Mouse (Mus musculus): ENCODE results near the gene Tia1. TPM values are rescaled to one million over a fixed set of nuclear protein-coding genes. Genes with fewer than 3 reads are reported as not detected.

Gene Tia1
- polyA plus RNA-seq, 1 experiment from 2014 or later, result 232 TPM

- ATAC-seq, result no peak
- no peak overlapping the region for H3K4me3 ChIP-seq (ENCODE audit: low read length)
- H3K27me3 ChIP-seq (replicated peaks; ENCODE audit: control insufficient read depth, insufficient read depth, low read length), result no peaks in the 10 kb centered on the region
- peaks cover 23% of the 10 kb centered on the region for H3K36me3 ChIP-seq (ENCODE audit: control insufficient read depth, insufficient read depth, low read length)
- no peaks in the 10 kb centered on the region for H3K4me1 ChIP-seq (ENCODE audit: control insufficient read depth, insufficient read depth, low read depth, low read length)
- no peaks in the 10 kb centered on the region for H3K9me3 ChIP-seq (ENCODE audit: control insufficient read depth, low read length)
- no peak overlapping the region for H3K4me2 ChIP-seq (ENCODE audit: low read length)
- no peak overlapping the region for H3K27ac ChIP-seq (ENCODE audit: low read depth, low read length)
- H3K9ac ChIP-seq (ENCODE audit: low read depth, low read length), result no peak overlapping the region
Observed at GRCm38 (mm10) chr6:86382551-86382950, 21.5 kb upstream of the Tia1 start.

GRCm38 (mm10) chr6:86383370-86383769 is 20.6 kb upstream of the Tia1 start:
- Histone ChIP-seq H3K4me2 (ENCODE audit: low read length) (no peak overlapping the region), H3K27me3 (replicated peaks; ENCODE audit: control insufficient read depth, insufficient read depth, low read length) (no peaks in the 10 kb centered on the region), H3K36me3 (ENCODE audit: control insufficient read depth, insufficient read depth, low read length) (peaks cover 21% of the 10 kb centered on the region), H3K27ac (ENCODE audit: low read depth, low read length) (no peak overlapping the region), H3K4me1 (ENCODE audit: control insufficient read depth, insufficient read depth, low read depth, low read length) (no peaks in the 10 kb centered on the region), H3K9ac (ENCODE audit: low read depth, low read length) (no peak overlapping the region), H3K9me3 (ENCODE audit: control insufficient read depth, low read length) (no peaks in the 10 kb centered on the region), H3K4me3 (ENCODE audit: low read length) (no peak overlapping the region)
- 52% methylated on average over 16 of the region's 16 CpGs for WGBS
- ATAC-seq, result no peak

- Histone ChIP-seq H3K27me3 (replicated peaks; ENCODE audit: control insufficient read depth, insufficient read depth, low read length) (no peaks in the 10 kb centered on the region), H3K4me2 (ENCODE audit: low read length) (no peak overlapping the region), H3K9me3 (ENCODE audit: control insufficient read depth, low read length) (no peaks in the 10 kb centered on the region), H3K4me3 (ENCODE audit: low read length) (no peak overlapping the region), H3K27ac (ENCODE audit: low read depth, low read length) (no peak overlapping the region), H3K4me1 (ENCODE audit: control insufficient read depth, insufficient read depth, low read depth, low read length) (no peaks in the 10 kb centered on the region), H3K9ac (ENCODE audit: low read depth, low read length) (no peak overlapping the region), H3K36me3 (ENCODE audit: control insufficient read depth, insufficient read depth, low read length) (peaks cover 23% of the 10 kb centered on the region)
- ATAC-seq, result no peak
- WGBS, result 80% methylated on average over 4 of the region's 4 CpGs
Observed at GRCm38 (mm10) chr6:86384692-86385091, 19.3 kb upstream of the Tia1 start.

GRCm38 (mm10) chr6:86385362-86386104 is 18.5 kb upstream of the Tia1 start:
- H3K9me3 ChIP-seq (ENCODE audit: control insufficient read depth, low read length), result no peaks in the 10 kb centered on the region
- H3K27me3 ChIP-seq (replicated peaks; ENCODE audit: control insufficient read depth, insufficient read depth, low read length), result no peaks in the 10 kb centered on the region
- no peak overlapping the region for H3K9ac ChIP-seq (ENCODE audit: low read depth, low read length)
- no peak overlapping the region for H3K4me3 ChIP-seq (ENCODE audit: low read length)
- no peak overlapping the region for H3K27ac ChIP-seq (ENCODE audit: low read depth, low read length)
- ATAC-seq, result no peak
- WGBS, result 86% methylated on average over 5 of the region's 5 CpGs
- H3K36me3 ChIP-seq (ENCODE audit: control insufficient read depth, insufficient read depth, low read length), result peaks cover 29% of the 10 kb centered on the region
- H3K4me1 ChIP-seq (ENCODE audit: control insufficient read depth, insufficient read depth, low read depth, low read length), result no peaks in the 10 kb centered on the region
- H3K4me2 ChIP-seq (ENCODE audit: low read length), result no peak overlapping the region

- Histone ChIP-seq H3K4me2 (ENCODE audit: low read length) (no peak overlapping the region), H3K27ac (ENCODE audit: low read depth, low read length) (no peak overlapping the region), H3K4me1 (ENCODE audit: control insufficient read depth, insufficient read depth, low read depth, low read length) (no peaks in the 10 kb centered on the region), H3K9ac (ENCODE audit: low read depth, low read length) (no peak overlapping the region), H3K4me3 (ENCODE audit: low read length) (no peak overlapping the region), H3K9me3 (ENCODE audit: control insufficient read depth, low read length) (no peaks in the 10 kb centered on the region), H3K36me3 (ENCODE audit: control insufficient read depth, insufficient read depth, low read length) (peaks cover 44% of the 10 kb centered on the region), H3K27me3 (replicated peaks; ENCODE audit: control insufficient read depth, insufficient read depth, low read length) (no peaks in the 10 kb centered on the region)
- 86% methylated on average over 12 of the region's 12 CpGs for WGBS
- no peak for ATAC-seq
Observed at GRCm38 (mm10) chr6:86387313-86387712, 16.7 kb upstream of the Tia1 start.

- Histone ChIP-seq H3K4me1 (ENCODE audit: control insufficient read depth, insufficient read depth, low read depth, low read length) (no peaks in the 10 kb centered on the region), H3K4me2 (ENCODE audit: low read length) (no peak overlapping the region), H3K4me3 (ENCODE audit: low read length) (no peak overlapping the region), H3K9ac (ENCODE audit: low read depth, low read length) (no peak overlapping the region), H3K36me3 (ENCODE audit: control insufficient read depth, insufficient read depth, low read length) (peaks cover 45% of the 10 kb centered on the region), H3K27me3 (replicated peaks; ENCODE audit: control insufficient read depth, insufficient read depth, low read length) (no peaks in the 10 kb centered on the region), H3K9me3 (ENCODE audit: control insufficient read depth, low read length) (no peaks in the 10 kb centered on the region), H3K27ac (ENCODE audit: low read depth, low read length) (no peak overlapping the region)
- 82% methylated on average over 18 of the region's 18 CpGs for WGBS
- ATAC-seq, result no peak
Observed at GRCm38 (mm10) chr6:86388461-86388860, 15.6 kb upstream of the Tia1 start.

GRCm38 (mm10) chr6:86391326-86391725 is 12.7 kb upstream of the Tia1 start:
- peaks cover 17% of the 10 kb centered on the region for H3K4me1 ChIP-seq (ENCODE audit: control insufficient read depth, insufficient read depth, low read depth, low read length)
- H3K9ac ChIP-seq (ENCODE audit: low read depth, low read length), result no peak overlapping the region
- H3K27me3 ChIP-seq (replicated peaks; ENCODE audit: control insufficient read depth, insufficient read depth, low read length), result no peaks in the 10 kb centered on the region
- no peaks in the 10 kb centered on the region for H3K9me3 ChIP-seq (ENCODE audit: control insufficient read depth, low read length)
- no peak overlapping the region for H3K4me3 ChIP-seq (ENCODE audit: low read length)
- ATAC-seq, result no peak
- no peak overlapping the region for H3K27ac ChIP-seq (ENCODE audit: low read depth, low read length)
- 95% methylated on average over 5 of the region's 5 CpGs for WGBS
- H3K4me2 ChIP-seq (ENCODE audit: low read length), result no peak overlapping the region
- H3K36me3 ChIP-seq (ENCODE audit: control insufficient read depth, insufficient read depth, low read length), result peaks cover 44% of the 10 kb centered on the region

GRCm38 (mm10) chr6:86393187-86393586 is 10.8 kb upstream of the Tia1 start:
- no peak overlapping the region for H3K4me3 ChIP-seq (ENCODE audit: low read length)
- H3K9ac ChIP-seq (ENCODE audit: low read depth, low read length), result no peak overlapping the region
- H3K27me3 ChIP-seq (replicated peaks; ENCODE audit: control insufficient read depth, insufficient read depth, low read length), result no peaks in the 10 kb centered on the region
- no peaks in the 10 kb centered on the region for H3K9me3 ChIP-seq (ENCODE audit: control insufficient read depth, low read length)
- WGBS, result 100% methylated on average over 1 of the region's 1 CpGs
- ATAC-seq, result no peak
- H3K4me2 ChIP-seq (ENCODE audit: low read length), result no peak overlapping the region
- H3K36me3 ChIP-seq (ENCODE audit: control insufficient read depth, insufficient read depth, low read length), result peaks cover 39% of the 10 kb centered on the region
- peaks cover 25% of the 10 kb centered on the region for H3K4me1 ChIP-seq (ENCODE audit: control insufficient read depth, insufficient read depth, low read depth, low read length)
- no peak overlapping the region for H3K27ac ChIP-seq (ENCODE audit: low read depth, low read length)

- Histone ChIP-seq H3K4me1 (ENCODE audit: control insufficient read depth, insufficient read depth, low read depth, low read length) (peaks cover 25% of the 10 kb centered on the region), H3K27me3 (replicated peaks; ENCODE audit: control insufficient read depth, insufficient read depth, low read length) (no peaks in the 10 kb centered on the region), H3K36me3 (ENCODE audit: control insufficient read depth, insufficient read depth, low read length) (peaks cover 29% of the 10 kb centered on the region), H3K27ac (ENCODE audit: low read depth, low read length) (no peak overlapping the region), H3K4me3 (ENCODE audit: low read length) (no peak overlapping the region), H3K4me2 (ENCODE audit: low read length) (no peak overlapping the region), H3K9me3 (ENCODE audit: control insufficient read depth, low read length) (no peaks in the 10 kb centered on the region), H3K9ac (ENCODE audit: low read depth, low read length) (no peak overlapping the region)
- 91% methylated on average over 17 of the region's 17 CpGs for WGBS
- no peak for ATAC-seq
Observed at GRCm38 (mm10) chr6:86394078-86394720, 9.8 kb upstream of the Tia1 start.

Data from hindbrain, embryonic 16.5 days (tissue).